Mouse (Mus musculus) heart, adult 8-10 months (tissue): ENCODE measurements around the gene Vps25. TPM values are rescaled to one million over a fixed set of nuclear protein-coding genes. Genes with fewer than 3 reads are reported as not detected.

Experiments used
- DNase-seq: peaks from one replicate; pipeline ENCODE4 v3.0.0; 2022; ENCODE audit warnings: low spot score
- total RNA-seq, 4 experiments: library from RNA; stranded (reverse); gene quantifications; 2 replicates each; pipeline ENCODE4 v1.2.4; 2022

Vps25 gene
- total RNA-seq, 4 experiments from 2014 or later: 88.4 to 109 (median 104) TPM

- no peak for DNase-seq
Observed at GRCm38 (mm10) chr11:101275309-101275708, 21.8 kb downstream of the Vps25 start.

DNA sequence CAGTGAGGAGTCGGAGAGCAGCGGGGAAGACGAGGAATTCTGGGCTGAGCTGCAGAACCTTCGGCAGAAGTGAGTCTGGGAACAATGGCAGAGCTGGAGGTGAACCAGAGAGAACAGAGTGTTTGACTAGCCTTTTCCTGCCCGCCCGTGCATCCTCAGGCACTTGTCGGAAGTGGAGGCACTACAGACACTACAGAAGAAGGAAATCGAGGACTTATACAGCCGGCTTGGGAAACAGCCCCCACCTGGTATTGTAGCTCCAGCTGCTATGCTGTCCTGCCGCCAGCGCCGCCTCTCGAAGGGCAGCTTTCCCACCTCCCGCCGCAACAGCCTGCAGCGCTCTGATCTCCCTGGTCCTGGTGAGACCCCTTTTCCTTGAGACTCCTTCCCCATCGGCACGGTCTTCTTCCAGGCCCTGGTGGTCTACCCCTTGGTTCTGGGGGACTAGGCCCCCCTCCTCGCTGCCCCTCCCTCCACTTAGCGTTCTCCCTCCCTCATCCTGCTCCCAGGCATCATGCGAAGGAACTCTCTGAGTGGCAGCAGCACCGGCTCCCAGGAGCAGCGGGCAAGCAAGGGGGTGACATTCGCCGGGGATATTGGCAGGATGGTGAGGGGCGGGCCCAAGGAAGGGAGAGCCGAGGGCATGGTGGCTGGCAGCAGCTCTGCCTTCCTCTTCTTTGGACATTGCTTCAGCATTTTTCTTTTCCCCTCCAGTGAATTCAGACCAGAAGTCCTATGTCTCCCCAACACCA, 23.0 kb downstream of the Vps25 start:
- no peak for DNase-seq

- no peak for DNase-seq
Observed at GRCm38 (mm10) chr11:101277381-101278222, 24.1 kb downstream of the Vps25 start.

GRCm38 (mm10) chr11:101278223-101279192, 25.0 kb downstream of the Vps25 start, which contains the start of the genes Cntd1 and Coa3:
Gene Cntd1 (plus strand): TSS chr11:101279012.
Gene Coa3 (minus strand): TSS chr11:101279114.
- DNase-seq: peak; percentile 89

GRCm38 (mm10) chr11:101279193-101279569, 25.7 kb downstream of the Vps25 start:
- DNase-seq: no peak

- no peak for DNase-seq
Observed at GRCm38 (mm10) chr11:101280837-101281236, 27.3 kb downstream of the Vps25 start.

DNA sequence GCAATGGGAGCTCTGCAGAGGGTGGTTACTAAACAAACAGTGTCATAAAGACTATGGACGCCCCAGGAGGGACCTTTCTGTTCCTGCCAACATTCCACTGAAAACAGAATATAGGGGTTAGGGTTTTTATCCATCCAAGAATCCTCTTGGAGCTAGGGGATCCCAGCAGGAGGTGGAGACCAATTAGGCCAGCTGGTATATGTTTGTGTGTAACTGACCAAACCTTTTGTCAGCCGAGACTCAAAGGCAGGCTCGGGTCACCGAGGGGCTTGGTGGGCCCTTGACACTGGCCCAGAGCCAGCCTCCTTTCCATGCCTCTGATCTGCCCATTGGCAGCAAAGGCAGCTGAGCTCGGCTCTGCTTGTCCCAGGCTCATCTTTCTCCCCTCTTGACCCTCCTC, 29.4 kb downstream of the Vps25 start:
- no peak for DNase-seq

DNA sequence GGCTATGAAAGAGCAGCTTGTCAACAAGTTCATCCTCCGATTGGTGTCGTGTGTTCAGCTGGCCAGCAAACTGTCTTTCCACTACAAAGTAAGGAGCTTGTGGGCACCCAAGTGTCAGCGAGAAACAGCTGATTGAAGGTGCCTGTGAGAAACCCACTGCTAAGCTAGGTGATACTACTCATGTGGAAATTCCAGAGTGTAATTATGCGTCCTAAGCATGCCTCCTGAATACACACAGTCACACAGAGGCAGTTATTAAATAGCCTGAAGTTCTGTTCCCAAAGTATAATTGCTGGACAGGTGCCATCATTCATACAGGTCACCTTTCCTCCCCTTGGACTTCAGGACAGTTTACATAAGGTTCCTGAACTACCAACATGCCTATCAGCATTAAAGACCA, 30.3 kb downstream of the Vps25 start:
- DNase-seq: no peak

DNA sequence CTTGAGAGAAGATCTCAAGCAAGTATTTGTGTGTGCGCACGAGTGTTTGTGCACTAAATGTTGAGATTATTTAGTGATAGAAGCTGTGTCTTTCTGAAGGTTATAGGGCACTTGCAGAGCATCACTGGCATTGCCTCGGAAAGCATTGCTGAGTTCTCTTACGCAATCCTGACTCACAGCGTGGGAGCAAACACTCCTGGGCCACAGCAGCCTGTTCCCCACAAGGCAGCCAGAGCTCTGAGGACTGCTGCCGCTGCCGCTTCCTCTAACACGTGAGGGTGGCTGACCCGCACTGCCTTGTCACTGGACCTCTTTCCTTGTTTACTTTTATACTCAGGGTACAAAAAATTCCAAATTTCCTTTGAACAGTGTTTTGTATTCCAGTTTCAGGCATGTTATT, 33.8 kb downstream of the Vps25 start:
- DNase-seq: peak; percentile 36

GRCm38 (mm10) chr11:101291231-101291630, 37.7 kb downstream of the Vps25 start:
- no peak for DNase-seq

DNA sequence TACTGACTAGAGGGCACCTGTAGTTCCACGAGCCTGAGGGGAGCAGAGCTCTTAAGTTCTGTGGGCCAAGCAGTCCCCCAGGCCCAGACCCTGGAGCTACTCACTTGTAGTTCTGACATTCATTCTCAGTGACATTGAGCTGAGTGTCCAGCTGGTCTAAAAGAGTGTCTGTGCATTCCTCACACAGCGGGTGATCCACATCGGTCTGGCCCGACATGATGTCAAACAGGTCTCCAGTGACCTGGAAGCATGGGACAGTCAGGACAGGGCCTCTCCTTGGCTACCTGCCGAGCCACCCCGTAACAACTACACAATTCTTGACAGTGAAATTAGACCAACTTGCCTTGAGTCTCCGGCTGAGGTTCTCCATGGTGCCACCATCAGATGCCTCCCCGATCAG, 41.7 kb downstream of the Vps25 start:
- DNase-seq: no peak

- no peak for DNase-seq
Observed at GRCm38 (mm10) chr11:101300881-101301280, 47.4 kb downstream of the Vps25 start.

- DNase-seq: no peak
Observed at GRCm38 (mm10) chr11:101301299-101302003, 47.9 kb downstream of the Vps25 start.

- DNase-seq: peak; percentile 95
Observed at GRCm38 (mm10) chr11:101302004-101302798, 48.7 kb downstream of the Vps25 start, which contains the start of gene Becn1. Gene Becn1 (minus strand): TSS chr11:101302286.

DNA sequence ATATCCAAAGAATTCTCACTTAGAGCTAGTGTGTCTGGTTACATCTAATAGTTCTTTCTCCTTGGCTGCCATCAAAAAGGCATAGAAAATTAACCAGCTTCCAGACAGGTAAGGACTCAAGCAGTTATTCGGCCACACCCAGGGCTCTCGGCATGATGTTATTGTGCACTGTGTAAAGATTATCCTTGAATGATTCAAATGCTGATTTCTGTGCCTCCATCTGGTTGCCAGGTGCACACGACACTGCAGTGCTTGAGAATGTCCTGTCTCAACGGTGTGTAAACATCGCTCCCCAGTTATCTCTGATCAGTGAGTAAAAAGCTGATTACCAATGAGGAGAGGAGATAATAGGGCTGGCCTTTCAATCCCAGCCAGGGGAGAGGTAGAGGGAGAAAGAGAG, 54.2 kb downstream of the Vps25 start:
- no peak for DNase-seq

Other genes with a start within 250 kb of the Vps25 start
- gene Atp6v0a1, start 244.3 kb upstream of the Vps25 start, total RNA-seq: 100 to 1,000 TPM in 1 of 4 experiments, 10 to 100 TPM in 3; 85.0 to 100 (median 88.9) TPM
- 10 to 100 TPM in 1 of 4 experiments, 1 to 10 TPM in 3; 7.3 to 10.1 (median 7.8) TPM for gene Naglu, start 183.7 kb upstream of the Vps25 start, total RNA-seq
- 1 to 10 TPM in 1 of 4 experiments, under 1 TPM in 3; 0.22 to 1.5 (median 0.52) TPM for gene Hsd17b1, start 175.3 kb upstream of the Vps25 start, total RNA-seq
- gene Coasy, start 171.1 kb upstream of the Vps25 start, total RNA-seq: 10 to 100 TPM; 14.5 to 21.0 (median 17.6) TPM
- 10 to 100 TPM; 15.5 to 24.4 (median 20.0) TPM for gene Mlx, start 166.4 kb upstream of the Vps25 start, total RNA-seq
- 1 to 10 TPM; 2.3 to 3.1 (median 2.8) TPM for gene Psmc3ip, start 158.3 kb upstream of the Vps25 start, total RNA-seq
- gene Retreg3, start 133.8 kb upstream of the Vps25 start, total RNA-seq: 10 to 100 TPM; 26.5 to 31.2 (median 29.0) TPM
- 10 to 100 TPM; 23.2 to 27.3 (median 25.4) TPM for gene Tubg1, start 133.8 kb upstream of the Vps25 start, total RNA-seq
- gene Tubg2, start 97.8 kb upstream of the Vps25 start, total RNA-seq: 1 to 10 TPM; 2.7 to 4.9 (median 3.0) TPM
- gene Cntnap1, start 83.2 kb upstream of the Vps25 start, total RNA-seq: 1 to 10 TPM; 1.1 to 2.9 (median 1.5) TPM
- gene Plekhh3, start 82.4 kb upstream of the Vps25 start, total RNA-seq: 10 to 100 TPM; 23.4 to 29.9 (median 28.1) TPM
- gene Ccr10, start 78.3 kb upstream of the Vps25 start, total RNA-seq: under 1 TPM in 2 of 4 experiments, not detected in 2; 0.14 to 0.19 TPM
- gene Ezh1, start 27.2 kb upstream of the Vps25 start, total RNA-seq: 10 to 100 TPM; 28.6 to 37.3 (median 31.7) TPM
- gene Ramp2, start 7.7 kb upstream of the Vps25 start, total RNA-seq: 10 to 100 TPM; 60.8 to 93.6 (median 83.9) TPM
- gene Wnk4, start 6.9 kb downstream of the Vps25 start, total RNA-seq: 10 to 100 TPM in 3 of 4 experiments, 1 to 10 TPM in 1; 7.6 to 16.6 (median 14.2) TPM
- under 1 TPM in 3 of 4 experiments, not detected in 1; 0.14 to 0.29 (median 0.22) TPM for gene Cntd1, start 25.3 kb downstream of the Vps25 start, total RNA-seq
- gene Coa3, start 25.4 kb downstream of the Vps25 start, total RNA-seq: 100 to 1,000 TPM in 2 of 4 experiments, 10 to 100 TPM in 2; 93.0 to 105 (median 98.0) TPM
- gene Becn1, start 48.6 kb downstream of the Vps25 start, total RNA-seq: 100 to 1,000 TPM in 2 of 4 experiments, 10 to 100 TPM in 2; 78.6 to 116 (median 100) TPM
- gene Psme3, start 62.5 kb downstream of the Vps25 start, total RNA-seq: 10 to 100 TPM; 66.4 to 85.0 (median 73.6) TPM
- gene Aoc2, start 71.4 kb downstream of the Vps25 start, total RNA-seq: 1 to 10 TPM; 1.4 to 1.9 (median 1.7) TPM
- 1 to 10 TPM; 7.1 to 9.2 (median 8.5) TPM for gene Aoc3, start 76.9 kb downstream of the Vps25 start, total RNA-seq
- not detected for gene G6pc, start 113.9 kb downstream of the Vps25 start, total RNA-seq
- gene Aarsd1, start 163.9 kb downstream of the Vps25 start, total RNA-seq: 10 to 100 TPM; 12.3 to 25.8 (median 22.4) TPM
- gene Gm27029, start 171.1 kb downstream of the Vps25 start, total RNA-seq: 10 to 100 TPM in 1 of 4 experiments, 1 to 10 TPM in 3; 5.0 to 11.5 (median 6.8) TPM
- 10 to 100 TPM; 10.5 to 13.1 (median 11.8) TPM for gene Rundc1, start 171.4 kb downstream of the Vps25 start, total RNA-seq
- 10 to 100 TPM; 46.5 to 67.8 (median 61.1) TPM for gene Ptges3l, start 171.6 kb downstream of the Vps25 start, total RNA-seq
- 10 to 100 TPM; 29.2 to 41.5 (median 39.2) TPM for gene Rpl27, start 188.6 kb downstream of the Vps25 start, total RNA-seq
- gene Ifi35, start 194.7 kb downstream of the Vps25 start, total RNA-seq: 10 to 100 TPM; 13.4 to 14.6 (median 13.9) TPM
- 1 to 10 TPM; 5.3 to 7.5 (median 6.2) TPM for gene Rnd2, start 211.3 kb downstream of the Vps25 start, total RNA-seq
- gene Vat1, start 212.5 kb downstream of the Vps25 start, total RNA-seq: 10 to 100 TPM; 20.6 to 23.2 (median 21.8) TPM